Mouse (Mus musculus): Measurements from ENCODE around the gene Rnf114.

Gene Rnf114

DNA sequence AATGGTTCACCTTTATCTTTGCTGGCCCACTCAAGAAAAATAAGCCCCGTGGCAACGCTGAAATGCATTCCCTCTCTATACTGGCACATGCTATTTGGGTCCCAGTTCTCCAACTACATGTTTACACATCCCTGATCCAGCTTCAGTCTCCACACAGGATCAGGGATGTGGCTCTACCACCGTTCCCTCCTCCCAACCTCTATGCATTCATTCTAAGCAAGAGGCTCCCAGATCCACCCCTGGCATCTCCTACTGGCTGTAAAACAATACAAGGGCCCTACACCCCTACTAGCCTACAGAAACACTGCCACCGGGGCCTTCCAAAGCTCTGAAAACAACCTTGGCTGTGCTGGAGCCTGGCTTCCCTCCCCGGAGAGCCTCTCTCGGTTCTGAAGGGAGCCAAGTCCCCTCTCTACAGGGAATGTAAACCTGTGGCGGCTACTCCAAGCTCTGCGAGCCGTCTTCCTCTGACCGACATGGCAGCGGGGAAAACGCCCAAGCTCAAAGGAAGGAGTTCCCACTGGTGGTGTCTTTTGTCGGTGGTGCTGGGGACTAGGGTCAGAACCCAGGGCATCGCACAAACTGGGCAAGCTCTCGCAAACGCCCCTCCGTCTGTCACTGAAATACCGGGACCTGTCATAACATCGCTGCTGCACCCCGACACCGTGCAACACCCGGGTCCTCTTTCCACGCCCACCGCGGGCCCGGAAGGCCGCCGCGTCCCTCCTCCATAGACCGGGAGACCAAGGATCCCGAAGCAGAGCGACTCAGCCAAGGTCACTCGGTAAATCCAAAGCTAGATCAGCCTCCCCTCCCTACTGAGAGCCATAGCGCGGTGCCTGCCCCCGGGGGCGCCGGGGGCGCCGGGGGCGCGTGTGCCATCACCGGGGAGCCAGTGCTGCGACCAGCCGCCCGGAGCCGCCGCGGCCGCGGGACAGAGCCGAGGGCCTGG, at the start of gene Rnf114:
TSS of gene Rnf114 (plus strand) at position 889 of the 952 bp plus-strand sequence.
- no peak for DNase-seq (ENCODE audit: extremely low read depth, low read depth, low spot score)

DNA sequence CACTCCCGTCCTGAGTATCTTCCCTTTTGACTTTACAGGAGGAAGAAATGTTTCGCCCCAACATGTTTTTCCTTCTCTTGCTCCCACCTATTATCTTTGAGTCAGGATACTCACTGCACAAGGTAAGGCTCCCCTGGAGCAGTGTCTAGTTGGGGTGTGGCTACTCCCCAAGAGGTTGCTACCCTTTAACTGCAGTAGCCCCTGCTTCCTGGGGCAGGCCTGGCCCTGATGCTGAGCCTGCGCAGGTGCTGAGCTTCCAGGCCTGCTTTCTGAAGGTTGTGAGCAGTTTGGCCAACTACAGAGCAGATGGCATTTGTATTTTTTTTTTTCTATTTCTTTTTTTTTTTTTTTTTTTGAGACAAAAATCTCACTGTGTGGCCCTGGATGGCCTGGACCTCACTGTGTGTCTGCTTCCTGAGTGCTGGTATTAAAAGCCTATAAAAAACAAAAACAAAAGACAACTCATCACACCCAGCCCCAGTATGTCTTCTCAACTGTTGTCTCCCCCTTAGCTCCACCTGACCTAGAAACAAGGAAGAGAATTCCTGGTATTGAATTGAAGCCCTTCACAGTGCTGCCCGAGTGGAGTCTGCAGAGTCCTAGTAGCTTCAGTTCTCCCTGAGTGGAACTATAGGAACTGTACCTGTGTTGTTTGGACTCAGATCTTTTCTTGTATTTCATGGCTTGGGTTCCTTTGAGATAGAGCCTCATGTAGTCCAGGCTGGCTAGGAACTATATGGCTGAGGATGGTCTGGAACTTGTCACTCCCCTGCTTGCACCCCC, 48.8 kb upstream of the Rnf114 start:
- DNase-seq (ENCODE audit: extremely low read depth, low read depth, low spot score) = no peak

DNA sequence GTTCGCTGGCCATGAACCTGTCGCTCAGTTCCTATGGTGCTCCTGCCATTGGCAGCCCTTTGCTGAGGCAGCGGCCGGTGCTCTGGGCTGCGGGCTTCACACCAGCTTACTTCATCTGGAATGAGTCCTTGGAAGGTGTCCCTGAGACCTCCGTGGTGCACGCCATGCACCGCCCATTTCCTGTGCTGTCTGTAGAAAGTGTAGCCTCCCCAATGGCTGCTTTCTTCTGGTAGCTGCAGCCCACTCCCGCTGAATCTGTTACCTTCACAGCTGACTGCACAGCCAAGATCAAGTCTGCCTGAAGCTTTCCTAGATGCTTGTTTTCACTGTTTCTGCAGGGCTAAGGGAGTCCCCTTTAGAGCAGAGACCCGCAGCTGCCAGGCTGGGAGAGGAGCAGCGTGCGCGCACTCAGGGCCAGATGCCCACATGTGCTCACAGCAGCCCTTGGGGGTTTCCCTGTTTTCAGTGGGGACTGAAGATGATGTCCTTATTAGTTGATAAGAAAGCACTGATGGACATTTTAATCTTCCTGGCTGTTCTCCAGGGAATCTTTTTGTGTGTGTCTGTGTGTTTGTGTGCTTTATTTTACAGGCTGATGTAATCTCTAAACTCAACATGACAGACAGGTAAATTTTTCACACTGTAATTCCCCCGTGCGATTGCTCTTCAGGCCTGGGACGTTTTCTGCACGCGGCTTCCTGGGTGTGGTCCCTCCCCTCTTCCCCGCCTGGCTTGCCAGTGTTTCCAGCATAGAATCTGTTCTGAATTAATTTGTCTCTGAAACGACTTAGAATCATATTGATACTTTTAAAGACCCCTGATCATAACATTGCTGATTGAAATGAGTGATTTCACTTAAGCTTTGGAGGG, 46.3 kb upstream of the Rnf114 start:
- no peak for DNase-seq (ENCODE audit: extremely low read depth, low read depth, low spot score)

DNA sequence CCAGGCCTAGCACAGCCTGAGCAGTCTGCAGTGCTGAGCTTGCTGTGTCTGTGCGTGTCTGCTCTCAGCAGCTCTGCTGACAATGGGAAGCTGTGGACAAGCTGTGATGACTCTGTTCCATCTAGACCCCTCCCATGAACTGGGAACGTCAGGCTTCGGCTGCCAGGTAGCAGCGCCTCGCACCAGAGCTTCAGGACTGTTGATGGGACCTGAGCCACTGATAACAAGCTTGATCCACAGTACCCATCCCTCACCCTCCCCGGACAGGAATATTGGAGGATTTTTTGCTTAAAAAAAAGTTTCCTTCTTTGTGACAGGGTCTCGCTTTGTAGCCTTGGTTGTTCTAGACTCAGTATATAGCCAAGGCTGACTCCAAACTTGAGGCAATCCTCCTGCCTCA, 45.2 kb upstream of the Rnf114 start:
- no peak for DNase-seq (ENCODE audit: extremely low read depth, low read depth, low spot score)

DNA sequence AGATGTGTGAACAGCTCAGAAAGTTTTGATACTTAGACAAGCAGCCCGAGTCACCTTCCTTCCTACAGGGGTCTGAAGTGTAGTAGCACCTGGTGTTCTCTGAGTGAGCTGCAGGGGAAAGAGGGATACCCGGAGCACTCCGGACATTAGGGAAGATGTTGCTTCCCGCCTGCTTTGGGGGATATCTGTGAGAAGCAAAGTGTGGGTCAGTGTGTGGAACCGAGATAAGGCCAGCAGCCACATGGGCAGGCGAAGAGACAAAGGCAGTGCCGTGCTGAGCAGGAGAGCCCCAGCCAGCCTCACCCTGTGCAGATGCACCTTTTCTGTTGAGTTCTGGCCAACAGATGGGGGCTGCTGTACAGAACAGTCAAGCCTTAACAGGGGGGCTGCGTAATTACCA, 44.8 kb upstream of the Rnf114 start:
- DNase-seq (ENCODE audit: extremely low read depth, low read depth, low spot score) = no peak

DNA sequence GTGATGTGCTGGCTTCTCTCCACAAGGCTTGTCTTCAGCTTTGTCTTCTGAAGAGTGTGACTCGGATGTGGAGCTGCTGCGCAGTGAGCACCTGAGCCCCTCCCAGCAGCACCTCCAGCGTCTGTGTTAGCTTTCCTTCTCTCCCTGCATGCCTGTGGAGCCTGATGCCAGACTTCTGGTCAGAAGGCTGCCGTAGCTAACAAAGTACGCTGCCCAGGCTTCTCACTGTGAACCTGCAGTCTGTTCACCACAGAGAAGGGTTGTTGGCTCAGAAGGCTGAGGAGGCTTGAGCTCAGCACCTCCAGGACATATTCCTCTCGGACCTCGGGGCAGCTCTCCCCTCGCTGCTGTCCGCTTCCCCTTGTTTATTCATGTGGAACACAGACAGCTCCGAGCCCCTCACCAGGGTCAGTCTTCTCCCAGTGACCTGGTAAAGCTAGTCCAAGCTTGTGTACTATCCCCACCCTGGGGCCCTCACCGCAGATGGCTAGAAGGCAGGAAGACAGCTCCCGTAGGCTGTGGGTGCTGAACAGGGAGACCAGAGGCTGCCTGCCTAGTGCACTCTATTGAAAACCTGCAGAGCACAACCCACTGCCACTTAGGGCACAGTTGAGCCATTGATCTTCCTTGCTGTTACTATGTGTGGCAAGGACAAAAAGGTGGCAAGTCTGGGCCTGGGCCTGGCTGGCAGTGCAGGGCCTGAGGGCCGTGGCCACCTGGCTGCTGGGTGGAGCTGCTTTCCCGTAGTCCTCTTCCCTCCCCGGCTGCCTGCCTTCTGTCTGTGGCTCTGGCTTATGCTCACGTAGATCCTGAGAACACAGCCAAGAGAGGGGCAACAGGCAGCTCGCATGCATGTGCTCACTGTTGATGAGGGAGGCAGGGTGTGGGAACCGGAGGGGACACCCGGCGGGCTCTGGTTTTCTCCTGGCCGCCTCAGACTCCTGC, 42.8 kb upstream of the Rnf114 start:
- peak; percentile 47 for DNase-seq (ENCODE audit: extremely low read depth, low read depth, low spot score)

GRCm38 (mm10) chr2:167450647-167451046, 41.8 kb upstream of the Rnf114 start:
- no peak for DNase-seq (ENCODE audit: extremely low read depth, low read depth, low spot score)

DNA sequence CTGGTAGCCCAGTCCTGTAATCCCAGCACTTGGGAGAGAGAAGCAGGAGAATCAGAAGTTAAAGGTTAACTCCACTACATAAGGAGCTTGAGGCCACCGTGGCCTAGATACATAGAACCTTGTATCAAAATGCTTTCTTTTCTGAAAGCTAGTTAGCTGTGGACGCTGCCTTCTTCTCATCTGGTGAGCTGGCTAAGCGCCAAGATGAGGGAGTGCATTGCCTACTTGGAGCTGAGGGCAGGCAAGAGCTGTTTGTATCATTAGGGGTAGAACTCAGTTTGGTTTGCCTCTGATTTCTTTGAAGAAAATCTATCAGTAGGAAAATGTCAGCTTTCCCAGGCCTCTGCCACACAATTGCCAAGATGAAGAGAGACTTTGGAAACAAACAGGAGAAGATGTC, 38.6 kb upstream of the Rnf114 start:
- no peak for DNase-seq (ENCODE audit: extremely low read depth, low read depth, low spot score)

DNA sequence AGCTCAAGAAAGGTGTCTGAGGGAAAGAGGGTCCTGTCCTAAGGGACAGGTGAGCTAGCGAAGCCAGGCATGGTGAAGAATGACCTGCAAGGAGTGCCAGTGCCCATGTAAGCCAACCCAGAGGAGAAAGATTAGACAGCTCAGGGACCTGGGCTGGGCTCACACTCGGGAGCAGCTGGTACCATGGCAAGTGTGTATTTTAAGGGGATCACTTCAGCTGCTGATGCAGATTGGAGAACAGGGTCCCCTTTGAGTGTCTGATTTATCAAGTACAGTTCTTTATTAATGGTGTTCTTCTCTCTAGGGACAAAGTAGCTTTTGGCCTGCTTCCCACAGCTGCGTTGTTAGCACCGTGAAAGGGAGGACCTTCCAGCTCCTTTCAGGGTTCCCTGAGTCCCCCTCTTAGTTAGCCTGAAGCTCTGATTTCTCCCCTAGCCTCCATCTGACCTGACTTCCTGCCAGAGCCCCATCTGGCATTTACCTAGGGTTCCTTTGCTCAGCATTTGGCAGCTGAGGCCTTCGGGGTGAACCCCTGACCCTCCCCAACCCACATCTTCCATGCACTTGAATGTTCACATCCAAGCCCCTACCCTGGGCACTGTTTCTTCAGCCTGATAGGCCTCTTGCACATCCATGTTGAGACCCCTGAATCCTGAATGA, 36.0 kb upstream of the Rnf114 start:
- DNase-seq (ENCODE audit: extremely low read depth, low read depth, low spot score) = no peak

DNA sequence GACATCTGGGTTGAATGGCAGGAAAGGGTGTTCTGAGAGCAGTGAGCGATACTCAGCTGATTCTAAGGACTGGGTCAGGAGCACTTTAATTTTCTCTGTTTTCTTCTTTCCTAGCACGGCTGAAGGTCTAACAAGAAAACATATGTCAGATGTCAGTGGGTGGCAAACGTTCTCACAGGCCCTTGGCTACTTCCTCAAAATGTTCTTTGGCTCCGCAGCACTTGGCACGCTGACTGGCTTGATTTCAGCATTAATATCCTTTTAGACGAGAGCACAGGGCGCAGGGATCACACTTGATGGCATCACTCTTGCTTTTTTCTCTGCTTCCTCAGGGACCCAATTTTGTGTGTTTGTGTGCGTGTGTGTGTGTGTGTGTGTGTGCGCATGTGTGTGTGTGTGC, 35.2 kb upstream of the Rnf114 start:
- DNase-seq (ENCODE audit: extremely low read depth, low read depth, low spot score) = peak; percentile 28

DNA sequence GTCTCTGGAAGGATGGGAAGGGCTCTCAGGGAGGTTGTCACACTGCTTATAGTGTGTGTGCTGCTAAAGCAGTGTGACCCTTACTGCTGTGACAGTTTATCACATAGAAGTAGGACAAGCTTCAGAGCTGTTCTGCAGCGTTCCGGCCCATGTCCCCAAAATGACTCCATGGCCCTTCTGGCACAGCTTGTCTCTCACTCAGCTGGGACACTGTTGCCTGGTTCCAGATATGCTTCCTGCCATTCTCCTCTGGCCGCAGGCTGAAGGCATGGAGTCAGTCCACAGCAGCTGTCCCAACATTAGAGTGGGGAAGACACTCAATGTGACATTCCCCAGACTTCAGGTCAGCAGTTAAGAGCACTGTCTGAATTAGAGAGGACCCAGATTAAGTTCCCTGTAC, 33.9 kb upstream of the Rnf114 start:
- DNase-seq (ENCODE audit: extremely low read depth, low read depth, low spot score) = no peak

DNA sequence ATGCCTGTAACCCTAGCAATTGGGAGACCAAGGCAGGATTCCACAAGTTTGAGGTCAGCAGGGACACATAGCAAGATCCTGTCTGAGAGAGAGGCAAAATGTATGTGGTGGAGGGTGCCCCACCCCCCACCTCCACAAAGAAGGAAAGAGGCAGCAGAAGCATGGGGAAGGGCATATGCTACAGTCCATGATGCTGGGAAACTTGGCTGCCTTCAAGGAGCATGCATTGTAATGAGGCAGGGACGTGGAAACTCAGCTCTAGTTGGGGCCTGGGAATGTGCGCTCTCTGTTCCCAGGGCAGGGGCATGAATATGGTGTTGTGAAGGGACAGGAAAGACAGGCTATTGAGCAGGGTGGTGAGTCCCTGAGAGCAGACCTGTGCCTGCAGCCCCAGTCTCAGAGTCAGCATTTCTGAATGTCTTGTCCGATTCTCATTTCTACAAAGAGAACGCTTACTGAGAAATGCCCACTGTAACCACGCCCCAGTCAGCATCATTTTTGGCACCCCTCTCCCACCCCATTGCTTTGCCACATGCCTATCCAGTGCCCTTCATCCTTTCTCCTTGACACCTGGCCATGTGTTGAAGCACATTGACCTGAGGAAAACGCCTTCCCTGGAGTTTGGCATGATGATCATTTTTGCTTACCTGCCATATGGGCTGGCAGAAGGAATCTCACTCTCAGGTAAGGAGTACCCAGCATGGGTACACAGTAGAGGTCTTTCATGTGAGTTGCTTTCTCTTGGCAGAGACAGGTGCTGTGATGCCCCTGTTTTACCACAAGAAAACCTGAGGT, 33.2 kb upstream of the Rnf114 start:
- no peak for DNase-seq (ENCODE audit: extremely low read depth, low read depth, low spot score)

DNA sequence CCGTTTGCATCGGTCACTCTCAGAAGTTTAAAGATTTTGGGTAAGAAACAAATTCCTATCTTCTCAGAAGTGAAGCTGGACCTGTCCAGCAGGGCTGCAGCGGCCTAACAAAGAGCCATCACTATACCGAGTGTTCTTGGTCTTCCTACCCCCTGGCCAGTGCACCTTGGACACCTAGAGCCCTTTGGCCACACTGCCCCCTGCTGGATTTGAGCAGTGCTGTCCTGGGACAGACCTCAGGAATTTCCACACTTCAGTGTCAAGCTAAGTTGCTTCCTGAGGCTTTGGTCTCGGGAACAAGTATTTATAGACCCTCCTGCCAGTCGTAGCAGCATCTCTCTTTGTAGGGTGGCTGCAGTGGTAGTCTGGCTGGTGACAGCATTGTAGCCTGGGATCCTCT, 29.5 kb upstream of the Rnf114 start:
- no peak for DNase-seq (ENCODE audit: extremely low read depth, low read depth, low spot score)

GRCm38 (mm10) chr2:167463802-167464201, 28.6 kb upstream of the Rnf114 start:
- no peak for DNase-seq (ENCODE audit: extremely low read depth, low read depth, low spot score)

- DNase-seq (ENCODE audit: extremely low read depth, low read depth, low spot score) = no peak
Observed at GRCm38 (mm10) chr2:167465951-167466350, 26.5 kb upstream of the Rnf114 start.

- no peak for DNase-seq (ENCODE audit: extremely low read depth, low read depth, low spot score)
Observed at GRCm38 (mm10) chr2:167467214-167467613, 25.2 kb upstream of the Rnf114 start.

- DNase-seq (ENCODE audit: extremely low read depth, low read depth, low spot score) = no peak
Observed at GRCm38 (mm10) chr2:167468444-167468843, 24.0 kb upstream of the Rnf114 start.

DNA sequence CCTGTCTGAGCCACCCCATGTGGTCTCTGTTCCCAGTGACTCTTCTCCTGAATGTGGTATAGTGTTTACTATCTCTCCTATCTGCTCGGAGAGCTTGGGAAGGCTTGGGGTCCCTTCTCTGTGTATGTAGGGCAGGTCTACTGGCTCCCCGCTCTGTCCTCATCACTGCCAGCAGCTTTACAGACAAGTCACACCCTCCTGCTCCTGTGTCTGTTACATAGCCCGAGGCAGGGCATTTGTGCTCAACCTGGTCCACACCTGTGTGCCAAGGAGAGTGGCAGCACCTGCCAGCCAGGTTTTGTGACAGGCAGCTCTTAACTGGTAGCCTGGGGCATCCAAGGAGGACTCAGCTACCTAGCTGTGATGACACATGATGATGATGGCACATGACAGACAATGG, 21.8 kb upstream of the Rnf114 start:
- no peak for DNase-seq (ENCODE audit: extremely low read depth, low read depth, low spot score)

GRCm38 (mm10) chr2:167471585-167471984, 20.9 kb upstream of the Rnf114 start:
- DNase-seq (ENCODE audit: extremely low read depth, low read depth, low spot score) = no peak

All from fat pad, adult 2 months (tissue).